Mouse (Mus musculus) retina, embryonic 14.5 days (tissue): ENCODE results near the gene Zfp607b.
A peak's percentile ranks its signal among the peaks of the same experiment; 100 is the strongest.

Experiments
- DNase-seq: peaks from one replicate; pipeline ENCODE4 v3.0.0-alpha.2; 2015; ENCODE audit warnings: low spot score

The Zfp607b gene

GRCm38 (mm10) chr7:27685220-27685619, 3.9 kb upstream of the Zfp607b start:
- no peak for DNase-seq

DNA sequence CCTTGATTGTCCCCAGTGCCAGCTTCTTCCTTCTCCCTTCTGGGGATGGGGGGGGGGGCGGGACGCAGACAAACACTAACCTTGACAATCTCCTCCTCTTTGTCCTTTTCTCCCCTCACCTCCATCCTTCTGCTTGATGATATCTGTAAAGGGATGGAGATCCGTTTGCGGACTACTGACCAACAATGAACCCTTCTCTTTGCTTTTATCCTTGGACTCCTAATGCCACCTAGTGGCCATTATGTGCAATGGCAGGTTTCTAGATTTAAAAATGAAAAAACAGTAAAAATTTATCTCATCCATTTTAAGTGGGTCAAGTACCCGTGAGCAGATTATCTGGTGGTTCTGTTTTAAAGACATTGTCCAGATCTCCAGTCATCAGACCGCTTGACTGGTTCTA, 3.5 kb upstream of the Zfp607b start:
- peak; percentile 80 for DNase-seq

DNA sequence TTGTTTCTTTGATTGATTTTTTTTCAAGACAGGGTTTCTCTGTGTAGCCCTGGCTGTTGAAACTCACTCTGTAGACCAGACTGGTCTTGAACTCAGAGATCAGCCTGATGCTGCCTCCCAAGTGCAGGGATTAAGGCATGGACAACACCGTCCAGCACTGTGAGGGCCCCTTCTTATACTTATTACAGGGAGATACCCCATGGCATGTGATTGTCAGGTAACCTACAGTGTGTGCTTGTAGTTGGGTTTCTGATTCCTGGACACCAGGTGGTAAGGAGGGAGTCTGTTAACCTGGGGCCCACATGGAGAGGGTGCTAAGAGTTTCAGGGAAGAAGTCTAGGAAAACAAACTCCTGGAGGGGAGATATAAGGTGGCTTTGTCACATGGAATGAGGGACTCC, 2.1 kb upstream of the Zfp607b start:
- DNase-seq: no peak

- DNase-seq: no peak
Measured at GRCm38 (mm10) chr7:27687836-27688235, 1.3 kb upstream of the Zfp607b start.

- no peak for DNase-seq
Measured at GRCm38 (mm10) chr7:27688246-27688788, 823 bp upstream of the Zfp607b start.

DNA sequence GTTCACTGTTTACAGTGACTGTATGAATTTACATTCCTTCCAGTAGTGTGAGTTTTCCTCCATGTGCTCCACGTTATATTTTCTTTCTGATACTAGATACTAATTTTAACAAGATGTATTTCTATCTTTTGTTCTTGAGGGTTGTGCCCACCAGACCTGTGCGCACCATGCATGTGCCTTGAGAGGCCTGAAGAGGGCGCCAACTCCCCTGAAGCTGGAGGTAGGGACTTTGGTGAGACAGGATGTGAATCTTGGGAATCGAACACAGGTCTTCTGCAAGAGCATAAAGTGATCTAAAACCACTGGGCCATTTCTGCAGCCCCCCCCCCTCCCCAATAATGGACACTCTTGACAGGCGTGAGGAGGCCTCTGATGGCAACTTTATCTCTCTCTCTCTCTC, 1.9 kb downstream of the Zfp607b start:
- DNase-seq: peak; percentile 63

GRCm38 (mm10) chr7:27696711-27697110, 7.6 kb downstream of the Zfp607b start:
- DNase-seq: no peak

DNA sequence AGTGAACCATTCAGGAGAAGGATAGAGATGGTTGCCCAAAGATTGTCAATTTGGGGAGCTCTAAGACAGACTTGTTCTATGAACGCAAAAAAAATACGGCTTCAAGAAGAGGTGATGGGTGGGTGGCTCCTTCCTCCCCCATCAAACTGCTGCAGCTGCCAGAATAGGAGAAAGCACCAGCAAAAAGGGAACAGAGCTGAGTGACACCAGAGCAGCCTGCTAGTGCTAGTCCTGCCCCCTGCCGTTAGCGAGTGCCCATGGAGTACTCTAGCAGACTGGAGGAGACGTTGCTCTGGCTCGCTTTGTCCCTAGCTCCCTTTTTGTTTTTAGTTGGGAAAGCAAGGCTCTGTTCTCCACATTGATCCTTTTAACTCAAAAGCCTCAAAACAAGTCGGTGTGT, 21.3 kb downstream of the Zfp607b start:
- DNase-seq: no peak

GRCm38 (mm10) chr7:27721951-27722350, 32.8 kb downstream of the Zfp607b start:
- DNase-seq: no peak

DNA sequence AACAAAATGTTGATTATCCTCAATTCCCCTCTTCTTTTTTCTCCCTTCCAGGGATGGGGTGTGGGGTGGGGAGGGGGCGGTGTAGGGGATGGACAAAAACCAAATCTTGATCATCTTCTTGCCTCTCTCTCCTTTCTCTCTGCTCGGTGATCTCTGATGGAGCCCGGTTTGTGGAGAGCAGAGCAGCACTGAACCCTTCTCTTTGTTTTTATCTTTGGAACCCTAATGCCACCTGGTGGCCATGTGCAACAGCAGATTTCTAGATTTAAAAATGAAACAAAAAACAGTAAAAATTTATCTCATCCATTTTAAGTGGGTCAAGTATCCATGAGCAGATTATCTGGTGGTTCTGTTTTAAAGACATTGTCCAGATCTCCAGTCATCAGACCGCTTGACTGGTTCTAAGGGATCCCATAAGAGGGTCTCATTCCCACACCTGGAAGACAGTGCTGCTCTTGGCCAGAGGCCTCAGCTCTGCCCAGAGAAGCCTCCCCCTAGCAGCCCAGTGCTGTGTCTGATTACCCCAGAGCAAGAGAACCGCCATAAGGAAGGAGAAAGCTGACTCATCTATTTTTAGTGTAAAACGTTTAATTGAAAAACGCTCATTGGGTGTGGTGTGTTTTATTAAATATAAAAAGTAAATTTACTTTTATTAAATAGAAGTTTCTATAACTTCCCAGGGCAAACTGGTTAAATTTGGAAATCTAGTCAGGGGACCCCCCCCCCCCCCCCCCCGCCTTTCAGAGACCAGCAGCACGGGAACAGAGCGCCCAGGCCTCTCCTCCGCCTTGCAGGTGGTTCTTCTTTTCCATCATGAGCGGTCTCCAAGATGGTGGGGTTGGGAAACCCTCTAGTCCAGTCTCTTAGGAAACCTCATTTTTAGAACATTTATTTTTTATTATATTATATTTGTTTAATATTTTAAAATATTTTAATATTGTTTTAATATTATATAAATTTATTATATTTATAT, 36.7 kb downstream of the Zfp607b start:
- DNase-seq: peak; percentile 82

DNA sequence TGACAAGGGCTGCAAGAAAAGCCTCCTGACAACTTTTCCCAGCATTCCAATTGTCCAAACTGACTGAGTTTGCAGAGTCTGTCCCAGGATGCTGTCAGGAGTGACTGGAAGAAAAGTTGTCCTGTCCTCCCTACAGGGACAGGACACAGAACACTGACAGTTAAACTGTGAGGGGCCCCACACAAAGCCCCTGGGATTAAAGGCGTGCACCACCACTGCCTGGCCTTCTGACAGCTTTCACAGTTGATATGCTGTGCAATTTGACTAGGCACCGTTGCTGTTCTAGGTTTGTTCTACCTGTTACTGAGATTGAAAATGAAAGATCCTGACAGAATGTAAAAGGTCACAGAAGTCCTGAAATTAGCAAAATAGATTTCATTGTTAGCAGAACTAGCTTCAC, 38.3 kb downstream of the Zfp607b start:
- DNase-seq: no peak

GRCm38 (mm10) chr7:27731281-27731883, 42.2 kb downstream of the Zfp607b start, which contains the start of gene Zfp60:
Zfp60 (plus strand) TSS chr7:27731389.
- peak; percentile 92 for DNase-seq

DNA sequence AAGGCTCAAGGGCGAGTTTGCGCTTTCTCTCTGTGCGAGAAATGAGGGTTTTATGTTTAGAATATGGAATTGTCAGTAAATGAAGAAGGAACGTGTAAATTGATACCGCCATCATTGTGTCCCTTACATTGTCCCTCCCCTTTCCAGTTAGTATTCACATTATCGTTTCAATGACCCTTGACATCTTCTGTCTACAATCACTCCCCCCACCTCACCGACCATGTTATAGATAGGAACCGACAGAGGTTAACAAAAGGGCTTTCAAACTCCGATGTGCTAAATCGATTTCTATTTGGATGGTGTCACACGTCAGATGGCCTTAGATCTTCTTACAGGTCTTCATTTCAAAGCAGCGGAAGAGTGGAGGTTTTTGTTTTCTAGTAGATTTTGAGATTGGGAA, 42.8 kb downstream of the Zfp607b start:
- peak; percentile 58 for DNase-seq

DNA sequence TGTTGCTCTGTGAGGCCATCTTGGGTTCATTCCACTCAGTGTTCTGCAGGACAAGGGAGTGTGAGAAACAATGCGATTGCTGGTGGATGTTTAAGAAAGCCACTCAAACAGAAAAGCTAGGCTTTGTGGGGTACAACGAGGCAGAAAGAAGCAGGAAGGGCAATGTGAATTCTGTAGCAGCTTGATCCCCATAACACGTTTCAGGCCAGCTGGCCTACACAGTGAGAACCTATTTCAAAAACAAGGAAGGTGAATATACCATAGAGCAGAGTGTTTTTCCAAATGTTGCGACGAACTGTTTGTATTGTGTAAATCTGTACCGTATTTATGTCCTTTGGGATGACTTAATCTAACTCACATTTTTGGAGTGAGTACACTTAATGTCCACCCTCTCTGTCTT, 43.4 kb downstream of the Zfp607b start:
- DNase-seq: no peak

DNA sequence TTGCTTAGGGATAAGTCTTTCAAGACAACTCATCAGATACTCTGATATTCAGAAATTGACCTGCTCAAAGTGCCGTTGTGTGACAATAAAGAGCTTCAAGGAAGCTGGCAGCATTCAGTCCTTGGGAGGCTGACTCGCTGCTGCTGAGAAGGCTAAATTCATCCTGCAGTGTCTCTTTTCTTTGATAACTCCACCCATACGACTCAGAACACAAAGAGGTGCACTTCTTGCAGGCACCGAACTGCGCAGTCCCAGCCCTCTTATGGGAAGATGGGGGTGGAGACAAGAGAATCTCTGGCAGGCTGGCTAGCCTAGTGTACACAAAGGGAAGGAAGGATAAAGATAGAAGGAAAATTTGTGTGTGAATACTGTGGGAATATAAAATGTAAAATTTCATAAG, 46.3 kb downstream of the Zfp607b start:
- no peak for DNase-seq
